Mouse (Mus musculus) E14TG2a.4 (cell line): ENCODE measurements around the gene Cldn22.

Source experiments
- CTCF ChIP-seq: conservative IDR thresholded peaks from 2 replicates; pipeline ENCODE4 v1.5.1; 2014; ENCODE audit warnings: low read length
- NANOG ChIP-seq: IDR thresholded peaks from 2 replicates; pipeline ENCODE4 v1.6.1; 2014; ENCODE audit warnings: borderline replicate concordance, low read length, mixed read lengths

GRCm38 (mm10) chr8:47781881-47782280, 42.4 kb upstream of the Cldn22 start:
- TF ChIP-seq CTCF (no peak), NANOG (no peak)
